Mouse (Mus musculus) C2C12 (cell line): ENCODE data around the gene Isoc2b. TPM values are rescaled to one million over a fixed set of nuclear protein-coding genes. Genes with fewer than 3 reads are reported as not detected.
"Not testable (repeated sequence)": the region's sequence is repeated elsewhere in the genome, so short reads cannot be mapped to it uniquely, and the experiment has no call there.

Experiments
- H3K27me3 ChIP-seq: one replicate; pipeline ENCODE4 v1.6.1; 2011; ENCODE audit not compliant: control insufficient read depth, insufficient read depth, insufficient read length
- H3K36me3 ChIP-seq: one replicate; pipeline ENCODE4 v1.6.1; 2011; ENCODE audit not compliant: control insufficient read depth, insufficient read depth
- H3K4me3 ChIP-seq: one replicate; pipeline ENCODE4 v1.5.1; 2011; ENCODE audit warnings: mild to moderate bottlenecking, control low read depth; ENCODE audit not compliant: poor library complexity, insufficient read depth, severe bottlenecking
- H3K79me2 ChIP-seq: one replicate; pipeline ENCODE4 v1.6.1; 2011; ENCODE audit not compliant: control insufficient read depth, insufficient read depth
- H3K79me3 ChIP-seq: one replicate; pipeline ENCODE4 v1.6.1; 2011; ENCODE audit warnings: low read depth, control low read depth
- H3ac ChIP-seq: one replicate; pipeline ENCODE3; 2011; ENCODE audit warnings: low read depth; ENCODE audit not compliant: control insufficient read depth, insufficient read length
- CEBPB ChIP-seq: IDR thresholded peaks from one replicate; pipeline ENCODE4 v1.6.1; 2011; ENCODE audit warnings: low read depth, mild to moderate bottlenecking, control low read depth, moderate library complexity
- CTCF ChIP-seq: IDR thresholded peaks from one replicate; pipeline ENCODE4 v1.5.1; 2011; ENCODE audit not compliant: control insufficient read depth, insufficient read depth, insufficient read length
- FOSL1 ChIP-seq: IDR thresholded peaks from one replicate; pipeline ENCODE4 v1.8.0; 2011; ENCODE audit warnings: mild to moderate bottlenecking, low read length; ENCODE audit not compliant: poor library complexity, insufficient read depth, severe bottlenecking
- MAX ChIP-seq: IDR thresholded peaks from one replicate; pipeline ENCODE4 v1.6.1; 2011; ENCODE audit warnings: mild to moderate bottlenecking, control low read depth
- MYOD1 ChIP-seq: IDR thresholded peaks from one replicate; pipeline ENCODE4 v1.6.1; 2011; ENCODE audit warnings: low read depth; ENCODE audit not compliant: control insufficient read depth, insufficient read length
- MYOG ChIP-seq: IDR thresholded peaks from one replicate; pipeline ENCODE4 v1.6.1; 2011; ENCODE audit not compliant: control insufficient read depth, insufficient read length; ENCODE audit errors: extremely low read depth
- USF1 ChIP-seq: IDR thresholded peaks from one replicate; pipeline ENCODE4 v1.6.1; 2011; ENCODE audit warnings: low read depth, mild to moderate bottlenecking, control low read depth, moderate library complexity
- polyA plus RNA-seq: library from polyadenylated mRNA; unstranded; fragments of >200 nt; fragmentation: generic; extraction: Trizol; gene quantifications from one replicate; pipeline ENCODE4 v1.2.1, GENCODE M21; 2012; ENCODE audit warnings: missing spikeins

Gene Isoc2b
- polyA plus RNA-seq, 1 experiment: 0.32 TPM

DNA sequence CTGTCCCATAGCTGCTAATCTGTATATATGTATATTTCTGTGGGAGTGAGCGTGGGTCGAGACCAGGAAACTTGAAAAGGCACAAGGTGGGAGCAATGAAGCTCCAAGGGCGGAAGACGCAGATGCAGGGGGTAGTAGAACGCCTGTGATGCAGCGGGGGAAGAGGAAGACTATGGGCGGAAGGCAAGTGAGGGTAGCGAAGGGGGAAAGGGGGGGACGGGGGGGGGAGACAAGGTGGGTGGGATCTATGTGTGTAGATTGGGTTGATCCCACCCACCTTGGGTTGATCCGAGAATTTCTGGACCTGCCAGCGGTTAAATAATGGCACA lies 30.4 kb upstream of the Isoc2b start:
- Histone ChIP-seq H3K79me3 (no peaks in the 10 kb centered on the region), H3K36me3 (no peaks in the 10 kb centered on the region), H3ac (no peak overlapping the region), H3K79me2 (no peaks in the 10 kb centered on the region), H3K27me3 (peaks cover 3% of the 10 kb centered on the region), H3K4me3 (no peak overlapping the region)
- TF ChIP-seq MAX: no peak
- no peak for TF ChIP-seq MYOG
- no peak for TF ChIP-seq CTCF
- no peak for TF ChIP-seq USF1
- TF ChIP-seq CEBPB: no peak
- no peak for TF ChIP-seq MYOD1
- TF ChIP-seq FOSL1: no peak

DNA sequence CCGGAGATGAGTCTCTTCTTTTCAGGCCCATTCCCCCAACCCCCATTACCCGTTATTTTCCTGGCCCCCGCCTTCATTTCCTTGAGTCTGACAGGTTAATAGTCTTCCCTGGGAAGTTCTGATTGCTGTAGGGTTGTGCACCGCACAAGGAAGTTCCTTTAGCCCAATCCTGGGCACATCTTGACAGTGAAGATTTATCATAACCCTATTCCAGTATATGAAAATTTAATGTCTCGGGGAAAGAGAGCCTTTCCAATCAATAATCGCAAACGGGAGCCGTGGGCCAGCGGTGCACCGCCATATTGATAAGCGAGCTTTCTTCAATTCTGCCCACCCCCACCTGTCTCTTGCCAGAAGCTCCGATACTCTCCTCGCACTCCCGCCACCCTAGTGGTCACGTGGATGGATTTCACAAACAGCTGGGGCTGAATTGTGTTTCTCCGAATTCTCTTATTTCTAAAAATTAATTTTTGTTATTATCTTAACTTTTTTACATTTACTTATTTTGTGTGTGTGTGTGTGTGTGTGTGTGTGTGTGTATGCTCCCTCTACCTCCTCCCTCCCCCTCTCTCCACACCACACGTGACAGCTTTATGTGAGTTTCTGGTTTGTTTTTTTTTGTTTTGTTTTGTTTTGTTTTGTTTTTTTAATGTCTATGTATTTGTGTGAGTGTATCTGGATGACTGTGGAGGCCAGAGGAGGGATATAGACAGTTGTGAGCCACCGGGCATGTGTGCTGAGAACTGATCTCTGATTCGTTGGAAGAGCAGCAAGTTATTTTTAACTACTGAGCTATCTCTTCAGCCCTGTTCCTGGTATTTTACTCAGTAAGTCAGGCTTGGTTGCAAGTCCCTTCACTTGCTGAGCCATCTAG lies 29.8 kb upstream of the Isoc2b start:
- Histone ChIP-seq H3K79me3 (no peaks in the 10 kb centered on the region), H3K27me3 (no peaks in the 10 kb centered on the region), H3K36me3 (no peaks in the 10 kb centered on the region), H3K4me3 (no peak overlapping the region), H3ac (no peak overlapping the region), H3K79me2 (no peaks in the 10 kb centered on the region)
- no peak for TF ChIP-seq CEBPB
- TF ChIP-seq MYOD1: no peak
- no peak for TF ChIP-seq MYOG
- no peak for TF ChIP-seq USF1
- TF ChIP-seq FOSL1: no peak
- no peak for TF ChIP-seq MAX
- TF ChIP-seq CTCF: no peak

DNA sequence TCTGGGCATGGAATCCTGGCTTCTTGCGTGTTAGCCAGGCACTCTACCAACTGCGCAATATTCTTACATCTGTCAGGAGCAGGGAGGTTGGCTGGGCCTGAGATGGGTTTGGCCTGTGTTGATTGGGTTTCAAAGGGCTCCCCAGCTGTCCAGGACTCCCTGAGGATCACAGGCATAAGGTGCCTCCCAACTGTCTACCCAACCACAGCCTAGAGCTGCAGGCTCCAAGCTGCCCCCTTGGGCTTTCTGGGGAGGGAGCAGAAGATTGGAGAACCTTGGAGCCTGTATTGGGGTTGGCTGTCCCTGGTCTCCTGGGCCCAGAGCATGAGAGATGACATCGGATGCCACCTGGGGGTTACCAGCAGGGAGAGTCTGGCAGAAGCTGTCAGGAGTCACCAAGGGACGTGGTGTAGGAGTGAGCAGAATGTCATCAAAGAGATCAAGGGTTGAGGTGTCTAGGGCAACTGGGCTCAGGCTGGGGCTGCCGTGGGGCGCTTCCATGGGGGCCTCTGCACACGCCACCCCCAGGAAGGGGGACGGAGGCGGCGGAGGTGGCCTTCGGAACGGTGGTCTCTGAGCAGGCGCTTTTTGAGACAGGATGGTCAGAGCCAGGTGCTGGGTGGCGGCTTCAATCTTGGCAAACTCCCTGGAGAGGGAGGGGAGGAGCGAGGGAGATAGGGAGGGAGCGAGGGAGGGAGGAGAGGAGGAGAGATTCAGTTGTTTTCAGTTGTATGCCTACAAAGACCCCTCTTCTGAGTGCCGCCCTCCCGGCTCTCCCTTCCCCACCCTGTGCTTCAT lies 29.0 kb upstream of the Isoc2b start:
- Histone ChIP-seq H3K27me3 (no peaks in the 10 kb centered on the region), H3ac (no peak overlapping the region), H3K79me2 (no peaks in the 10 kb centered on the region), H3K79me3 (no peaks in the 10 kb centered on the region), H3K4me3 (no peak overlapping the region), H3K36me3 (no peaks in the 10 kb centered on the region)
- TF ChIP-seq MYOD1 (no peak), MAX (no peak), USF1 (no peak), CTCF (no peak), MYOG (no peak), CEBPB (no peak), FOSL1 (no peak)

DNA sequence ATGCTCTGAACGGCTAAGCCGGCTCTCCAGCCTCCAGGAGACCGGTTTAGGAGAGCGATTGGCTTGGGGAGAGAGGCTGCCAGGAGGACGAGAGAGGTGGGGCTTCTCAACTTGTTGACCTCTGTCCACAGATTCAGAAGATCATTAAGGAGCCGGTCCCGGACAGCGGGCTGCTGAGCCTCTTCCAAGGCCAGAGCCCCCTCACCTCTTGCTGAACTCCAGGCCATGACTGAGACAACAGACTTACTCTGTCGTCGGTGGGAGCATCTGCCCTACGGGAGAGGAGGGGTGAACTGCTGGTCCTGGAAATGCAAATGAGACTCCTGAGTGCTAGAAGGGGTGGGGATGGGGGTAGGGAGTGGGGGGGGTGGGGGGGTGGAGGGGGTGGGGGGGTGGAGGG lies 25.1 kb upstream of the Isoc2b start:
- Histone ChIP-seq H3ac (no peak overlapping the region), H3K36me3 (no peaks in the 10 kb centered on the region), H3K4me3 (no peak overlapping the region), H3K27me3 (peaks cover 4% of the 10 kb centered on the region), H3K79me3 (no peaks in the 10 kb centered on the region), H3K79me2 (no peaks in the 10 kb centered on the region)
- TF ChIP-seq MYOG (no peak), MAX (no peak), MYOD1 (no peak), USF1 (no peak), CEBPB (no peak), FOSL1 (no peak), CTCF (no peak)

DNA sequence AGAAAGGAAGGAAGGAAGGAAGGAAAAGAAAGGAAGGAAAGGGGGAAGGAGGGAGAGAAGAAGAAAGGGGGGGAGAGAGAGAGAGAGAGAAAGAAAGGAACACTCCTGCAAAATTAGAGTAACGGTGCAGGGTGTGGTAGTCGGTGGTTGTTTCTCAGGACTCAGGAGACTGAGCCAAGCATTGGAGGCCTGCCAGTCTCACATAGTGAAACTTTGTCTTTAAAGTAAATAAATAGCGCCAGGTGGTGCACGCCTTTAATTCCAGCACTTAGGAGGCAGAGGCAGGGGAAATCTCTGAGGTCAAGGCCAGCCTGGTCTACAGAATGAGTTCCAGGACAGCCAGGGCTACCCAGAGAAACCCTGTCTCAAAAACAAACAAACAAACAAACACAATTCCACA lies 16.6 kb upstream of the Isoc2b start:
- Histone ChIP-seq H3K79me2 (no peaks in the 10 kb centered on the region), H3K27me3 (peaks cover under 1% of the 10 kb centered on the region), H3ac (no peak overlapping the region), H3K79me3 (no peaks in the 10 kb centered on the region), H3K4me3 (no peak overlapping the region), H3K36me3 (no peaks in the 10 kb centered on the region)
- TF ChIP-seq MAX (no peak), MYOG (no peak), CTCF (no peak), USF1 (no peak), CEBPB (no peak), MYOD1 (no peak), FOSL1 (no peak)

DNA sequence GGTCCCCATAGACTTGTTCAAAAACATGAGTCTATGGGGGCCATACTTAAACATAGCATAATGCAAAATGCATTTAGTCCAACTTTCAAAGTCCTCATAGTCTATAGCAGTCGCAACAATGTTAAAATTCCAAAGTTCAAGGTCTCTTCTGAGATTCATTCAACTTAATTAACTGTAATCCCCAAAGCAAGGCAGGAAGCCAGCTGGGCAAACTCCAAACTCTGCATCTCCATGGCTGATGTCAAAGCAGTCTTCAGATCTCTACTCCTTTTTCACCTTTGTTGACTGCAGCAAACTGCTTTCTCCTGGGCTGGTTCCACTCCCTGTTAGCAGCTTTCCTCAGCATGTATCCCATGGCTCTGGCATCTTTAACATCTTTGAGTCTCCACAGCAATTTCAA lies 9.0 kb upstream of the Isoc2b start:
- H3K27me3 ChIP-seq, H3K36me3 ChIP-seq, H3K79me3 ChIP-seq, H3K79me2 ChIP-seq, H3ac ChIP-seq, H3K4me3 ChIP-seq: not testable (repeated sequence)
